Mouse (Mus musculus): ENCODE measurements around the gene Hoxa6. TPM values are rescaled to one million over a fixed set of nuclear protein-coding genes. Genes with fewer than 3 reads are reported as not detected.
A peak's percentile ranks its signal among the peaks of the same experiment; 100 is the strongest.

Gene Hoxa6
- polyA plus RNA-seq, 1 experiment from 2014 or later, result not detected

GRCm38 (mm10) chr6:52178918-52179665, 29.4 kb downstream of the Hoxa6 start:
- Histone ChIP-seq H3K36me3 (ENCODE audit: control insufficient read depth, insufficient read depth) (no peaks in the 10 kb centered on the region), H3K9ac (ENCODE audit: low read depth, low read length) (peak overlapping the region; percentile 14; the same call in 1 of the 2 replicates), H3K9me3 (replicated peaks; ENCODE audit: control insufficient read depth, low read length) (no peaks in the 10 kb centered on the region), H3K4me3 (ENCODE audit: low read depth, low read length) (no peak overlapping the region), H3K27ac (ENCODE audit: low read length) (no peak overlapping the region), H3K27me3 (ENCODE audit: control insufficient read depth, insufficient read depth, low read depth, low read length) (peaks cover 76% of the 10 kb centered on the region), H3K4me1 (ENCODE audit: control insufficient read depth, low read depth, low read length) (peaks cover 3% of the 10 kb centered on the region; the same call in 1 of the 2 replicates), H3K4me2 (ENCODE audit: low read depth, low read length) (no peak overlapping the region)
- WGBS (ENCODE audit: insufficient replicate concordance), result 27% methylated on average over 4 of the region's 4 CpGs
- ATAC-seq (ENCODE audit: low read depth), result no peak

GRCm38 (mm10) chr6:52177806-52178205, 30.7 kb downstream of the Hoxa6 start:
- ATAC-seq (ENCODE audit: low read depth), result no peak
- Histone ChIP-seq H3K4me3 (ENCODE audit: low read depth, low read length) (no peak overlapping the region), H3K4me2 (ENCODE audit: low read depth, low read length) (no peak overlapping the region), H3K4me1 (ENCODE audit: control insufficient read depth, low read depth, low read length) (no peaks in the 10 kb centered on the region; the same call in 1 of the 2 replicates), H3K9ac (ENCODE audit: low read depth, low read length) (no peak overlapping the region), H3K27ac (ENCODE audit: low read length) (no peak overlapping the region), H3K36me3 (ENCODE audit: control insufficient read depth, insufficient read depth) (no peaks in the 10 kb centered on the region), H3K9me3 (replicated peaks; ENCODE audit: control insufficient read depth, low read length) (no peaks in the 10 kb centered on the region), H3K27me3 (ENCODE audit: control insufficient read depth, insufficient read depth, low read depth, low read length) (peaks cover 83% of the 10 kb centered on the region)
- WGBS (ENCODE audit: insufficient replicate concordance), result 10% methylated on average over 9 of the region's 9 CpGs

- Histone ChIP-seq H3K9ac (ENCODE audit: low read depth, low read length) (no peak within 1 kb of the TSS), H3K36me3 (ENCODE audit: control insufficient read depth, insufficient read depth) (no peaks in the 10 kb centered on the region), H3K4me1 (ENCODE audit: control insufficient read depth, low read depth, low read length) (peaks cover 3% of the 10 kb centered on the region; the same call in 1 of the 2 replicates), H3K27ac (ENCODE audit: low read length) (no peak within 1 kb of the TSS), H3K27me3 (ENCODE audit: control insufficient read depth, insufficient read depth, low read depth, low read length) (peaks cover 89% of the 10 kb centered on the region), H3K9me3 (replicated peaks; ENCODE audit: control insufficient read depth, low read length) (no peaks in the 10 kb centered on the region), H3K4me2 (ENCODE audit: low read depth, low read length) (no peak within 1 kb of the TSS), H3K4me3 (ENCODE audit: low read depth, low read length) (peak within 1 kb of the TSS; percentile 11; the same call in 1 of the 2 replicates)
- 6% methylated on average over 36 of the region's 36 CpGs for WGBS (ENCODE audit: insufficient replicate concordance)
- no peak for ATAC-seq (ENCODE audit: low read depth)
These were observed 31.3 kb downstream of the Hoxa6 start, which contains the start of gene 5730596B20Rik for GRCm38 (mm10) chr6:52177061-52177735. 5730596B20Rik (plus strand) TSS chr6:52177498.

GRCm38 (mm10) chr6:52176391-52176790, 32.1 kb downstream of the Hoxa6 start:
- Histone ChIP-seq H3K9me3 (replicated peaks; ENCODE audit: control insufficient read depth, low read length) (no peaks in the 10 kb centered on the region), H3K27ac (ENCODE audit: low read length) (no peak overlapping the region), H3K36me3 (ENCODE audit: control insufficient read depth, insufficient read depth) (no peaks in the 10 kb centered on the region), H3K4me1 (ENCODE audit: control insufficient read depth, low read depth, low read length) (peaks cover 3% of the 10 kb centered on the region; the same call in 1 of the 2 replicates), H3K4me2 (ENCODE audit: low read depth, low read length) (no peak overlapping the region), H3K4me3 (ENCODE audit: low read depth, low read length) (no peak overlapping the region; the same call in 1 of the 2 replicates), H3K27me3 (ENCODE audit: control insufficient read depth, insufficient read depth, low read depth, low read length) (peaks cover 94% of the 10 kb centered on the region), H3K9ac (ENCODE audit: low read depth, low read length) (no peak overlapping the region)
- no peak for ATAC-seq (ENCODE audit: low read depth)
- WGBS (ENCODE audit: insufficient replicate concordance), result 6% methylated on average over 6 of the region's 6 CpGs

GRCm38 (mm10) chr6:52175864-52176263, 32.7 kb downstream of the Hoxa6 start:
- ATAC-seq (ENCODE audit: low read depth), result no peak
- Histone ChIP-seq H3K4me2 (ENCODE audit: low read depth, low read length) (no peak overlapping the region), H3K27ac (ENCODE audit: low read length) (no peak overlapping the region), H3K4me1 (ENCODE audit: control insufficient read depth, low read depth, low read length) (peaks cover 3% of the 10 kb centered on the region; the same call in 1 of the 2 replicates), H3K27me3 (ENCODE audit: control insufficient read depth, insufficient read depth, low read depth, low read length) (peaks cover 94% of the 10 kb centered on the region), H3K4me3 (ENCODE audit: low read depth, low read length) (peak overlapping the region; percentile 33), H3K9ac (ENCODE audit: low read depth, low read length) (no peak overlapping the region), H3K36me3 (ENCODE audit: control insufficient read depth, insufficient read depth) (no peaks in the 10 kb centered on the region), H3K9me3 (replicated peaks; ENCODE audit: control insufficient read depth, low read length) (no peaks in the 10 kb centered on the region)
- WGBS (ENCODE audit: insufficient replicate concordance), result 1% methylated on average over 14 of the region's 35 CpGs

GRCm38 (mm10) chr6:52174968-52175751, 33.4 kb downstream of the Hoxa6 start:
- Histone ChIP-seq H3K4me3 (ENCODE audit: low read depth, low read length) (peak overlapping the region; percentile 33), H3K4me1 (ENCODE audit: control insufficient read depth, low read depth, low read length) (peaks cover 3% of the 10 kb centered on the region; the same call in 1 of the 2 replicates), H3K27ac (ENCODE audit: low read length) (no peak overlapping the region; the same call in 1 of the 2 replicates), H3K9me3 (replicated peaks; ENCODE audit: control insufficient read depth, low read length) (no peaks in the 10 kb centered on the region), H3K27me3 (ENCODE audit: control insufficient read depth, insufficient read depth, low read depth, low read length) (peaks cover 94% of the 10 kb centered on the region), H3K36me3 (ENCODE audit: control insufficient read depth, insufficient read depth) (no peaks in the 10 kb centered on the region), H3K9ac (ENCODE audit: low read depth, low read length) (no peak overlapping the region), H3K4me2 (ENCODE audit: low read depth, low read length) (no peak overlapping the region)
- 6% methylated on average over 41 of the region's 41 CpGs for WGBS (ENCODE audit: insufficient replicate concordance)
- no peak for ATAC-seq (ENCODE audit: low read depth)

- H3K36me3 ChIP-seq (ENCODE audit: control insufficient read depth, insufficient read depth), result no peaks in the 10 kb centered on the region
- 14% methylated on average over 4 of the region's 4 CpGs for WGBS (ENCODE audit: insufficient replicate concordance)
- H3K4me3 ChIP-seq (ENCODE audit: low read depth, low read length), result no peak overlapping the region
These were observed 34.9 kb downstream of the Hoxa6 start for GRCm38 (mm10) chr6:52173648-52174047.

GRCm38 (mm10) chr6:52172501-52172900, 36.0 kb downstream of the Hoxa6 start:
- peaks cover 92% of the 10 kb centered on the region for H3K27me3 ChIP-seq (ENCODE audit: control insufficient read depth, insufficient read depth, low read depth, low read length)

More at GRCm38 (mm10) chr6:52173648-52174047, 34.9 kb downstream of the Hoxa6 start:
- Histone ChIP-seq H3K9ac (ENCODE audit: low read depth, low read length) (no peak overlapping the region), H3K27ac (ENCODE audit: low read length) (no peak overlapping the region), H3K27me3 (ENCODE audit: control insufficient read depth, insufficient read depth, low read depth, low read length) (peaks cover 92% of the 10 kb centered on the region), H3K4me1 (ENCODE audit: control insufficient read depth, low read depth, low read length) (peaks cover 3% of the 10 kb centered on the region; the same call in 1 of the 2 replicates), H3K9me3 (replicated peaks; ENCODE audit: control insufficient read depth, low read length) (no peaks in the 10 kb centered on the region), H3K4me2 (ENCODE audit: low read depth, low read length) (no peak overlapping the region)
- ATAC-seq (ENCODE audit: low read depth), result no peak

More at GRCm38 (mm10) chr6:52172501-52172900, 36.0 kb downstream of the Hoxa6 start:
- Histone ChIP-seq H3K9ac (ENCODE audit: low read depth, low read length) (no peak overlapping the region), H3K36me3 (ENCODE audit: control insufficient read depth, insufficient read depth) (no peaks in the 10 kb centered on the region), H3K9me3 (replicated peaks; ENCODE audit: control insufficient read depth, low read length) (no peaks in the 10 kb centered on the region), H3K27ac (ENCODE audit: low read length) (no peak overlapping the region), H3K4me3 (ENCODE audit: low read depth, low read length) (peak overlapping the region; percentile 32), H3K4me1 (ENCODE audit: control insufficient read depth, low read depth, low read length) (peaks cover 3% of the 10 kb centered on the region; the same call in 1 of the 2 replicates), H3K4me2 (ENCODE audit: low read depth, low read length) (peak overlapping the region; percentile 34)
- peak; percentile 50 for ATAC-seq (ENCODE audit: low read depth)
- 5% methylated on average over 35 of the region's 35 CpGs for WGBS (ENCODE audit: insufficient replicate concordance)

Data from liver, embryonic 16.5 days (tissue).